Mouse (Mus musculus) myocyte (in vitro differentiated cells): ENCODE measurements around the gene St3gal5.
A peak's percentile ranks its signal among the peaks of the same experiment; 100 is the strongest.

ENCODE experiments used
- CEBPB ChIP-seq: IDR thresholded peaks from 2 replicates; pipeline ENCODE4 v1.6.1; 2011; ENCODE audit warnings: mild to moderate bottlenecking, moderate library complexity; ENCODE audit not compliant: poor library complexity, insufficient read depth, severe bottlenecking
- E2F4 ChIP-seq: IDR thresholded peaks from one replicate; pipeline ENCODE4 v1.6.1; 2011; ENCODE audit warnings: mild to moderate bottlenecking, control low read depth, moderate library complexity; ENCODE audit not compliant: insufficient read depth
- MAX ChIP-seq: IDR thresholded peaks from one replicate; pipeline ENCODE4 v1.6.1; 2011; ENCODE audit warnings: low read depth, mild to moderate bottlenecking, control low read depth
- MYOD1 ChIP-seq, 3 experiments: IDR thresholded peaks; one replicate each; pipeline ENCODE4 v1.6.1; 2011; ENCODE audit warnings: control low read depth in 2 of 3, low read depth in 2 of 3, mild to moderate bottlenecking in 2 of 3, moderate library complexity in 1 of 3; ENCODE audit not compliant: insufficient read length in 2 of 3, control insufficient read depth in 1 of 3
- POLR2A ChIP-seq: IDR thresholded peaks from one replicate; pipeline ENCODE4 v1.6.1; 2011; ENCODE audit warnings: low read depth, mild to moderate bottlenecking, control low read depth, moderate library complexity; ENCODE audit not compliant: insufficient read length
- POLR2AphosphoS2 ChIP-seq: IDR thresholded peaks from one replicate; pipeline ENCODE4 v1.6.1; 2011; ENCODE audit warnings: low read depth, control low read depth; ENCODE audit not compliant: insufficient read length
- TCF12 ChIP-seq: IDR thresholded peaks from one replicate; pipeline ENCODE4 v1.6.1; 2011; ENCODE audit warnings: mild to moderate bottlenecking, control low read depth; ENCODE audit not compliant: poor library complexity, insufficient read depth, severe bottlenecking
- TCF3 ChIP-seq: IDR thresholded peaks from one replicate; pipeline ENCODE4 v1.6.1; 2011; ENCODE audit warnings: low read depth, control low read depth; ENCODE audit not compliant: insufficient read length
- USF1 ChIP-seq: IDR thresholded peaks from one replicate; pipeline ENCODE4 v1.6.1; 2011; ENCODE audit warnings: low read depth, mild to moderate bottlenecking, control low read depth, moderate library complexity

DNA sequence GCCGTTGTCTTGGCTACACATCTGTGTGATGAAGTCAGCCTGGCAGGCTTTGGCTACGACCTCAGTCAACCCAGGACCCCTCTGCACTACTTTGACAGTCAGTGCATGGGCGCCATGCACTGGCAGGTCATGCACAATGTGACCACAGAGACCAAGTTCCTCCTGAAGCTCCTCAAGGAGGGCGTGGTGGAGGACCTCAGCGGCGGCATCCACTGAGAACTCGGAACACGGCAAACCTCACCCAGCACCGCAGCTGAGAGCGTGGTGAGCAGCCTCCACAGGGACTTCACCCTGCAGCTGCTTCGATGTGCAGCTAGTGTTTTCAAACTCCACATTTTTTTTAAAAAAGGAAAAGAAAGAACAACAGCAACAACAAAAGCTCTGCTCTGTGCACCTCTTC lies 56.1 kb downstream of the St3gal5 start:
- TF ChIP-seq POLR2A, result peak; percentile 25
- peak in 2 of 3 experiments; percentile 62 to 78 for TF ChIP-seq MYOD1 (IDR thresholded peaks at IDR 0.05; ENCODE audit: control insufficient read depth in 1 of 3, insufficient read length in 2 of 3, low read depth in 2 of 3)
- no peak for TF ChIP-seq CEBPB
- TF ChIP-seq MAX, result no peak
- TF ChIP-seq TCF12, result no peak
- TF ChIP-seq USF1, result no peak
- TF ChIP-seq TCF3, result no peak
- no peak for TF ChIP-seq E2F4
- TF ChIP-seq POLR2AphosphoS2, result no peak
